Mouse (Mus musculus): ENCODE measurements around the gene Gm10272. TPM values are rescaled to one million over a fixed set of nuclear protein-coding genes. Genes with fewer than 3 reads are reported as not detected.
"Not testable (repeated sequence)": the region's sequence is repeated elsewhere in the genome, so short reads cannot be mapped to it uniquely, and the experiment has no call there.

Gene Gm10272
- total RNA-seq, 2 experiments from 2014 or later, result not detected

DNA sequence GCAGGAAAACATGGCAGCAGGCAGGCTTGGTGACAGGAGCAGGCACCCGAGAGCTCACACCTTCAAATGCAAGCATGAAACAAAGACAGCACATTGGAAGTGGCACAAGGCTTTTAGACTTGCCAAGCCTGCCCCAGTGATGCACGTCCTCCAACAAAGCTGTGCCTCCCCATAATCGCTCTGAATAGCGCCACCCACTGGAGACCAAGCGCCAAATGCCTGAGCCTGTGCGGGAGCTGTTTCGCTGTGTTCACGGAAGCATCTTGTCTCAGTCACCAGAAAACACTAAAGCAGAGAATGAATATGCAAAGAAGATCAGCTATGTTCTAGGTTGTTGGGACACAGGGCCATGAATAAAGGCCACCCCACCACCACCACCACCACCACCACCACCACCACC is 18.4 kb downstream of the Gm10272 start:
- intact Hi-C loops (cut with DNase I), result no loop called here
- no peak for DNase-seq

- no peak for DNase-seq
- intact Hi-C loops (cut with DNase I), result no loop called here
Measured at GRCm38 (mm10) chr10:77726186-77726585, 19.8 kb downstream of the Gm10272 start, which contains the start of gene Gm10100. Gene Gm10100, plus strand, starts transcription at chr10:77726486.

DNA sequence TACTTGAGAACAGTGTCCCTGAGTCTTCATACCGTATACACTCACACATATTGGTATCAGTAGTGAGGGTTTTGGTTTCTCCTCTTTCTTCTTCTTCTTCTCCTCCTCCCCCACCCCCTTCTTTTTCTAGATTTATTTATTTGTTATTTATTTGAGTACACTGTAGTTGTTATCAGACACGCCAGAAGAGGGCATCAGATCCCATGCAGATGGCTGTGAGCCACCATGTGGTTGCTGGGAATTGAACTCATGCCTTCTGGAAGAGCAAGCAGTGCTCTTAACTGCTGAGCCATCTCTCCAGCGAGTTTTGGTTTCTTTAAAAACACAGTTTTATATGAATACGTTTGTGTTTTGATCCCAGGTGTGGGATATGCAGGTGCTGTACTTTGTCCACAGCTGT is 21.9 kb downstream of the Gm10272 start:
- no peak for DNase-seq
- intact Hi-C loops (cut with DNase I), result no loop called here

DNA sequence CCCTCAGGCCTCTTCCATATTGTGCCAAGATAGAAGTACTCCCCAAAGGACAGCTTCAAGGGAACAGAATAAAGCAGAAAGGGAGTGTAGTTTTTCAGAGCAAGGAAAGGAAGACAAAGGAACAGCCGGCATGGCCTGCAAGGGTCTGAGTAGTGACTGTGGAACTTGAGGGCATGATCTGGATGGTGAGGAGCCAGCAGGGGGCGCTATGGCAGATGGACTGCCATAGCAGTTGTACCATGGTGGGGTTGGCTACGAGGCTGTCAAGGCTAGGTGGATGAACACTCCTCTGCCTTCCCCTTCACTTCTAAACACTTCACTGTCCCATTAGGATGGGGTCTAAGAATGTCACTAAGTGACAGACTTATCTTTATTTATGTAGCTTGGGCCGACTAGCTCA is 22.8 kb downstream of the Gm10272 start:
- intact Hi-C loops (cut with DNase I), result no loop called here
- no peak for DNase-seq

GRCm38 (mm10) chr10:77735928-77736327 is 29.5 kb downstream of the Gm10272 start:
- intact Hi-C loops (cut with DNase I), result no loop called here

GRCm38 (mm10) chr10:77738929-77739328 is 32.5 kb downstream of the Gm10272 start:
- intact Hi-C loops (cut with DNase I), result no loop called here
- no peak for DNase-seq

More at GRCm38 (mm10) chr10:77735928-77736327, 29.5 kb downstream of the Gm10272 start:
- DNase-seq, result no peak

DNA sequence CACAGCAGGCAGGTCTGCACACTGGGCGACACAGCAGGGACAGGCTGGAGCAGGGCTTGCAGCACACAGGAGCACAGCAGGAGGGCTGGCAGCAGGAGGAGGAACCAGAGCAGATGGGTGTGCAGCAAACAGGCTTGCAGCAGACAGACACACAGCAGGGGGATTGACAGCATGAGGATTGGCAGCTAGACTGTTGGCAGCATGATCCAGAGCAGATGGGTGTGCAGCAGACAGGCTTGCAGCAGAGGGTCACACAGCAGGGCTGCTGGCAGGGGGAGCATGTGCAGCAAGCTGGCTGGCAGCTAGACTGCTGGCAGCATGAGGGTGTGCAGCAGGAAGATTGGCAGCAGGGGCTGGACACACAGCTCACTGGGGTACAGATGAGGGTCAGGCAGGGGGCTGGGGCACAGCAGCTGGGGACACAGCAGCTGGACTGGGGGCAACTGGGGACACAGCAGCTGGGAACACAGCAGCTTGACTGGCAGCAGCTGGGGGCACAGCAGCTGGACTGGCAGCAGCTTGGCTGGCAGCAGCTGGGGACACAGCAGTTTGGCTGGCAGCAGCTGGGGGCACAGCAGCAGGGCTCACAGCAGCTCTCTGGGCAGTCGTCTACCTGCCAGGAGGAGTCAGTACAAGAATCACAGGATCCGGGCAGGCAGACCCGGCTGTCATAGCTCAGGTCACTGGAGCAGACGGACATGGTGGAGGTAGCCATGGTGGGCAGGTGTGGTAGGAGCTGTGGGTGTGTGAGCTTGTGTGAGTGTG is 35.7 kb downstream of the Gm10272 start, which contains the start of gene Gm18596:
TSS of gene Gm18596 (minus strand) at position 715 of the 765 bp plus-strand sequence.
- DNase-seq; intact Hi-C loops (cut with DNase I): not testable (repeated sequence)

DNA sequence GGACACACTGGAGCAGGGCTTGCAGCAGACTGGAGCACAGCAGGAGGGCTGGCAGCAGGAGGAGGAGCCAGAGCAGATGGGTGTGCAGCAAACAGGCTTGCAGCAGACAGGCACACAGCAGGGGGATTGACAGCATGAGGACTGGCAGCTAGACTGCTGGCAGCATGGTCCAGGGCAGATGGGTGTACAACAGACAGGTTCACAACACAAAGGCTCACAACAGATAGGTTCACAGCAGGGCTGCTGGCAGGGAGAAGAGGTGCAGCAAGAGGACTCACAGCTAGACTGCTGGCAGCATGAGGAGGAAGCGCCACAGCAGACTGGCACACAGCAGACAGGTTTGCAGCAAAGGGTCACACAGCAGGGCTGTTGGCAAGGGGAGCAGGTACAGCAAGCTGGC is 44.3 kb downstream of the Gm10272 start:
- DNase-seq; intact Hi-C loops (cut with DNase I): not testable (repeated sequence)

DNA sequence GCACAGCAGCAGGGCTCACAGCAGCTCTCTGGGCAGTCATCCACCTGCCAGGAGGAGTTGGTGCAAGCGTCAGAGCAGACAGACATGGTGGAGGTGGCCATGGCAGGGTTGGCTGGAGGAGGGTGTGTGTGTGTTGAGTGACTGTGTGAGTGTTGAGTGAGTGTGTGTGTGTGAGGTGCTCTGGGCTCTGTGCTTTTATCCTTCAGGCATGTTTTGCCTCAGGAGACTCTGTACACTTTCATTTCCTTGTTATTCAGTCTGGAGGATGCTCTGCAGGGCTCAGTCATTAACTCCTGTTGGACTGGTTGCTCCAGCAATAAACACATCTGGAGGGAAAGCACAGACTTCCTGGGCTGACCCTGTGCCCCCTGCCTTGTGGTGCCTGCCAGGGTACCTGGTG is 44.8 kb downstream of the Gm10272 start, which contains the start of gene Gm9736:
TSS of gene Gm9736 (minus strand) at position 101 of the 400 bp plus-strand sequence.
- intact Hi-C loops (cut with DNase I); DNase-seq: not testable (repeated sequence)

DNA sequence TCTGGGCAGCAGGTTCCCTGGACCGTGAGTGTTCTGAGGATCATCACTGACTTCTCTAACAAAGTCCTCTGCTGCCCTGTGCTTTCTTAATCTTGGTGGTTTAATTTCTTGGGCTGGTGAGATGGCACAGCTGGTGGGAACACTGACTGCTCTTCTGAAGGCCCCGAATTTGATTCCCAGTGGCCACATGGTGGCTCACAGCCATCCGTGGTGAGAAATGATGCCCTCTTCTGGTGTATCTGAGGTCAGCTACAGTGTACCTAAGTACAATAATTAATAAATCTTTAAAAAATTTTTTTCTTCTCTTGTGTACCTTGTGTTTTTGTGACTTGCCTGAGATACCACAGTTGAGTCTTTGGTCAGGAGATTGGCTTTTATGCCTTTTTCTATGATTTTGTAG is 45.9 kb downstream of the Gm10272 start:
- DNase-seq; intact Hi-C loops (cut with DNase I): not testable (repeated sequence)

DNA sequence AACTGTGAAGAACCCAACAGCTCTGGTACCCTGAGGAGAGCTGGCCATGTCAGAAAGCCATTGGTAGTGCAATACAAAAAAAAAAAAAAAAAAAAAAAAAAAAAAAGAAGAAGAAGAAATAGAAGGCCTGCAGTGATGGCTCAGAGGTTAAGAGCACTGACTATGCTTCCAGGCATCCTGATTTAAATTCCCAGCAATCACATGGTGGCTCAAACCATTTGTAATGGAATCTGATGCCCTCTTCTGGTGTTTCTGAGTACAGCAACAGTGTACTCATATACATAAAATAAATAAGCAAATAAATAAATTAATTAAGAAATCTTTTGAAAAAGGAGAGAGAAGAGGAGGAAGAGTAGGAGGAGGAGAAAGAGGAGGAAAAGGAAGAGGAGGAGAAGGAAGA is 47.0 kb downstream of the Gm10272 start:
- DNase-seq, result no peak
- intact Hi-C loops (cut with DNase I), result no loop called here

Other genes with a start within 250 kb of the Gm10272 start
- 1 to 10 TPM; 4.7 to 5.4 TPM for gene Fam207a, start 190.8 kb upstream of the Gm10272 start, total RNA-seq (2021)
- 1 to 10 TPM; 1.5 to 1.8 TPM for gene Itgb2, start 176.4 kb upstream of the Gm10272 start, total RNA-seq (2021)
- gene Pttg1ip, start 124.9 kb upstream of the Gm10272 start, total RNA-seq (2021), result 10 to 100 TPM; 26.6 to 30.1 TPM
- 10 to 100 TPM; 33.3 to 40.1 TPM for gene Sumo3, start 100.5 kb upstream of the Gm10272 start, total RNA-seq (2021)
- gene Gm49325, start 100.4 kb upstream of the Gm10272 start, total RNA-seq (2021), result 1 to 10 TPM; 7.5 to 8.6 TPM
- 10 to 100 TPM; 80.7 to 86.5 TPM for gene Ube2g2, start 84.4 kb upstream of the Gm10272 start, total RNA-seq (2021)
- not detected for gene Tspear, start 20.1 kb upstream of the Gm10272 start, total RNA-seq (2021)
- gene Gm19402, start 15.9 kb upstream of the Gm10272 start, total RNA-seq (2021), result not detected
- gene Gm9508, start 9.4 kb upstream of the Gm10272 start, total RNA-seq (2021), result not detected
- not detected for gene Gm10024, start 4.8 kb downstream of the Gm10272 start, total RNA-seq (2021)
- not detected for gene Gm10142, start 9.2 kb downstream of the Gm10272 start, total RNA-seq (2021)
- not detected for gene Krtap12-1, start 14.0 kb downstream of the Gm10272 start, total RNA-seq (2021)
- not detected for gene Gm10100, start 19.9 kb downstream of the Gm10272 start, total RNA-seq (2021)
- gene Gm18596, start 36.0 kb downstream of the Gm10272 start, total RNA-seq (2021), result not detected
- not detected for gene Gm9736, start 44.7 kb downstream of the Gm10272 start, total RNA-seq (2021)
- not detected for gene Gm3233, start 53.1 kb downstream of the Gm10272 start, total RNA-seq (2021)
- gene Gm3238, start 64.7 kb downstream of the Gm10272 start, total RNA-seq (2021), result not detected
- gene Gm7138, start 70.3 kb downstream of the Gm10272 start, total RNA-seq (2021), result not detected
- gene Gm3250, start 75.9 kb downstream of the Gm10272 start, total RNA-seq (2021), result not detected
- not detected for gene Gm7137, start 81.6 kb downstream of the Gm10272 start, total RNA-seq (2021)
- not detected for gene Gm9639, start 88.5 kb downstream of the Gm10272 start, total RNA-seq (2021)
- not detected for gene Gm19668, start 92.5 kb downstream of the Gm10272 start, total RNA-seq (2021)
- not detected for gene Gm9507, start 105.2 kb downstream of the Gm10272 start, total RNA-seq (2021)
- gene Gm2696, start 108.1 kb downstream of the Gm10272 start, total RNA-seq (2021), result not detected
- gene Krtap10-4, start 120.5 kb downstream of the Gm10272 start, total RNA-seq (2021), result not detected
- not detected for gene Krtap10-10, start 129.3 kb downstream of the Gm10272 start, total RNA-seq (2021)
- gene Gm36176, start 140.2 kb downstream of the Gm10272 start, total RNA-seq (2021), result not detected
- not detected for gene Gm10318, start 146.2 kb downstream of the Gm10272 start, total RNA-seq (2021)
- not detected for gene Gm3285, start 155.3 kb downstream of the Gm10272 start, total RNA-seq (2021)
- under 1 TPM; 0.08 to 0.17 TPM for gene Lrrc3, start 195.9 kb downstream of the Gm10272 start, total RNA-seq (2021)